Mouse (Mus musculus) E14TG2a.4 (cell line): ENCODE data around the gene Vmn2r58.
"Not testable (repeated sequence)": the region's sequence is repeated elsewhere in the genome, so short reads cannot be mapped to it uniquely, and the experiment has no call there.

Experiments
- H3K27me3 ChIP-seq: 2 replicates; pipeline ENCODE4 v1.6.1; 2014; ENCODE audit warnings: low read length, control low read depth; ENCODE audit not compliant: insufficient read depth
- H3K36me3 ChIP-seq: 2 replicates; pipeline ENCODE4 v1.6.1; 2014; ENCODE audit warnings: low read length, control low read depth; ENCODE audit not compliant: insufficient read depth
- H3K4me1 ChIP-seq: replicated peaks from 2 replicates; pipeline ENCODE4 v1.6.1; 2014; ENCODE audit warnings: low read depth, low read length, control low read depth
- H3K4me3 ChIP-seq: replicated peaks from 2 replicates; pipeline ENCODE4 v1.5.1; 2014; ENCODE audit warnings: mild to moderate bottlenecking, low read length
- H3K9me3 ChIP-seq: 2 replicates; pipeline ENCODE4 v1.6.1; 2014; ENCODE audit warnings: low read length, control low read depth

Vmn2r58 gene

DNA sequence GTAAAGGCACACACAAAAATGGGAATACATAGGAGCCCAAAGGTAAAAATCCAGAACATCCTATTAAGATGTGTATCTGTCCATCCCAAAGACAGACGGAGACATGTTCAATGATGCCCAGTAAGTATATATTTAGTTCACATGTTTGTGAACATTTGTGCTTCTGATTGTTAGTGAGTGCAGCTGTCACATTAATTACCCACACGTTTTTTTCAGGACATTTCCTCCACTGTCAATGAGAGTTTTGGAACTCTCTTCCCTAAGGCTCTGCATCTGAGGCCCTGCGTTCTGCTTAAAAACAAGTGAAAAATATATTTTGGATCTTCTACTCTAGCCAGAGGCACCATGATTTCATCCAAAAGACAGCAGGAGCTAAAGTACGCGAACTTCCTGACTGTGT is at the start of gene Vmn2r58:
Gene Vmn2r58, minus strand, starts transcription at position 101 of the 400 bp plus-strand sequence.
- H3K9me3 ChIP-seq, H3K27me3 ChIP-seq, H3K36me3 ChIP-seq, H3K4me3 ChIP-seq, H3K4me1 ChIP-seq: not testable (repeated sequence)
